Mouse (Mus musculus): ENCODE measurements at regions not wholly inside any gene's neighbourhood (a gene's known extent, or its start where the extent isn't known, plus 50 kb on each side); places are given as distances from the start of the nearest gene placed in this dataset.
"Not testable (repeated sequence)": the region's sequence is repeated elsewhere in the genome, so short reads cannot be mapped to it uniquely, and the experiment has no call there.

DNA sequence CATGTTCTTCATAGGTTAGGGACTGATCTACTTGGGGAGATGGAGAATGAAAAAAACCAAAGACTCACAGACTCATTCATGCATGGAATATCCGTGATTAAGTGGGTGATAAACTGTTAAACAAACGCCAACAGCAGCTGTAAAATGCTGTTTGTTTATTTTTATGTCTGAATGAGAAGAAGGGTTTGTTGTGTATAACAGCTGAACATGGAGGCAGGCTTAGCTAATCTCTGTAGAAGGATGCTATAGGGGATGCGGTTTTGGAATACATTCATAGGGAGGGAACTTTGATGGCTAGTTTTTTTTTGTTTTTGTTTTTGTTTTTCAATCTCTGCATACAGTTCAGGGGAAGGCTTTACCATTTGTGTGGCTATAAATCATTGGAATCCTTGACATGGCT is 977.1 kb upstream of the Cdh8 start:
- DNase-seq (ENCODE audit: low read depth) = no peak

DNA sequence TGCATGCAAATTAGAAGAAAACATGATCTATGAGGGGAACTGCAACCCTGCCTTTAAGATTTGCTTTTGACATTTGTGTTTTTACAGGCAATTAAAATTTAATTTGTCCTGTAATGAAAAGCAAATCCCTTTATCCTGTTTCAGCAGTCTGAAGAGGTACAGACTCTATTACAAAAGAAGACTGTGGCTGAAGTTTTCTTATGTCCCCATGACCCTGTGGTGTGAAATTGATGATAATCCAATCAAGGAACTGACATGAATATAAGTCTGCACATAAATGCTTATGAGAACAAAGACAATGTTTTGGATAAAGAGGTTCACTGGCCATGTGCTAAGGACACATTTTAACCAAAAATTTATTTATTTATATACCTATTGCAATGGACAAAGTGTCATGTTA is 951.4 kb upstream of the Cdh8 start:
- DNase-seq (ENCODE audit: low read depth) = no peak

DNA sequence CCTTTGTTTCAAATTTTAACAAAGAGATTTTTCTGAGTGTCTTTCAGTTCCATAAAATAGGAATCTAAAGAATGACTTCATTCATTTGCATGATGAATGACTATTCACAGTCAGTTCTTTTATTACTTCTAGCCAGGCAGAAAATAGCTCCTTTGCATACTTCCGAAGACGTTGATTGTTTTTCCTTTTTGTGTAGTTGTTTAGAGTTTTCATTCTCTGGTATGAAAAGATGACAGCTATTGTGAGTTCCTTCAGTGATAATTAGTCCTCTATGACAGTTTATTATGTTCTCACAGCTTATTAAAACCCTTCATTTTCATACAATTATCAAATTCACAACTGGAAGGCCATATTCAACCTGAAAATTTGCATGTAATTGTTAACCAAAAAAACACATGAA is 946.5 kb upstream of the Cdh8 start:
- DNase-seq (ENCODE audit: low read depth) = no peak

GRCm38 (mm10) chr8:100360541-100360940 is 944.3 kb upstream of the Cdh8 start:
- not testable (repeated sequence) for DNase-seq (ENCODE audit: low read depth)

DNA sequence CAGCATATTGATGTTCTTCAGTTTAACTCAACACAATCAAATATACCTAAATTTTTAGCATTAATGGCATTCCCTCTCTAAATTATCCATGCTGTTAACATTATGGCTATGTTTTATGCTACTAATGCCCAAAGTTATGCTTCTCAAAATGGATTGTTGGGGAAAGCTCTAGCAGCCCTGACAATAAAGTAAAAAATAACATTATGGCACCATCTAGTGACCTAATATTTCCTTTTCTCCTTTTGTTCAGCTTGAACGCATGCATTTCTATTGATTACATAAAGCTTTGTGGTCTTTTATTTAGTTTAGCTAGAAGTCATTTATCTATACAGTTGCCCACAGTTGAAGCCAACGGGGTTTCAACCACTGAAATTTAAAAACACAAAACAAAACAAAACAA is 918.3 kb upstream of the Cdh8 start:
- peak; percentile 3 for DNase-seq (ENCODE audit: low read depth)

- DNase-seq (ENCODE audit: low read depth) = no peak
Measured at GRCm38 (mm10) chr8:100325616-100326015, 909.3 kb upstream of the Cdh8 start.

DNA sequence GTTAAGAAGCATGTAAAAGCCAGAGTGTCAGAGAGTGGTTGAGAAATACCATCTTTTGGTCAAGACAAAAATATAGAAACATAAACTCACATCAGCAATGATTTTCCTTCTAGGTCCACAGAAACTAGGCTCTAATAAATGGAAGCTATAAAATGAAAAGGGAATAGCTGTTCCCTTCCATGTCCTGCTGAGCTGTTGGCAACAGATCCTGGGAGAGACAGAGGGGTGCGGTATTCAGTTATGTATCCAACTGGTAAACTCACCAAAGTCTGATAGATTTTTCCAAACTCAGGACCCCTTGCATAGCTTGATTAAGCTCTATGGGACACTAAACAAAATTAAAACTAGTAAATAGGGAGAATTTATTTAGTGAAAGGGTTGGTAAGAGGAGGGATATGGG is 907.2 kb upstream of the Cdh8 start:
- no peak for DNase-seq (ENCODE audit: low read depth)

- no peak for DNase-seq (ENCODE audit: low read depth)
Measured at GRCm38 (mm10) chr8:100298191-100298590, 881.9 kb upstream of the Cdh8 start.

- no peak for DNase-seq (ENCODE audit: low read depth)
Measured at GRCm38 (mm10) chr8:100292588-100292987, 876.3 kb upstream of the Cdh8 start.

- DNase-seq (ENCODE audit: low read depth) = no peak
Measured at GRCm38 (mm10) chr8:100291981-100292380, 875.7 kb upstream of the Cdh8 start.

Data from 416B (cell line).